Mouse (Mus musculus) intestine, postnatal 0 days (tissue): Measurements from ENCODE around the gene Eif4ebp2. TPM values are rescaled to one million over a fixed set of nuclear protein-coding genes. Genes with fewer than 3 reads are reported as not detected.
A peak's percentile ranks its signal among the peaks of the same experiment; 100 is the strongest.

Experiments
- ATAC-seq: fragments of 200-750 bp; cut with Nextera tagmentation; 2 replicates; pipeline ENCODE4 v1.8.0; 2017; ENCODE audit warnings: mild to moderate bottlenecking, moderate TSS enrichment, moderate library complexity
- H3K27ac ChIP-seq: fragments of 300-500 bp; sonication (generic); 2 replicates; pipeline ENCODE4 v1.5.1; 2014; ENCODE audit warnings: mild to moderate bottlenecking, low read depth, low read length, moderate library complexity
- H3K27me3 ChIP-seq: fragments of 300-500 bp; sonication (generic); replicated peaks from 2 replicates; pipeline ENCODE4 v1.6.1; 2014; ENCODE audit warnings: low read length, mixed read lengths; ENCODE audit not compliant: control insufficient read depth, insufficient read depth
- H3K36me3 ChIP-seq: fragments of 300-500 bp; sonication (generic); 2 replicates; pipeline ENCODE4 v1.6.1; 2014; ENCODE audit warnings: mild to moderate bottlenecking, moderate library complexity; ENCODE audit not compliant: control insufficient read depth, insufficient read depth
- H3K4me1 ChIP-seq: fragments of 300-500 bp; sonication (generic); replicated peaks from 2 replicates; pipeline ENCODE4 v1.6.1; 2014; ENCODE audit warnings: antibody characterized with exemption, low read length, mixed read lengths; ENCODE audit not compliant: control insufficient read depth, insufficient read depth
- H3K4me2 ChIP-seq: fragments of 300-500 bp; sonication (generic); replicated peaks from 2 replicates; pipeline ENCODE4 v1.6.1; 2014; ENCODE audit warnings: low read depth, mild to moderate bottlenecking, moderate library complexity
- H3K4me3 ChIP-seq: fragments of 300-500 bp; sonication (generic); 2 replicates; pipeline ENCODE4 v1.5.1; 2014; ENCODE audit warnings: low read depth, low read length
- H3K9ac ChIP-seq: fragments of 300-500 bp; sonication (generic); 2 replicates; pipeline ENCODE4 v1.6.1; 2014; ENCODE audit warnings: mild to moderate bottlenecking, low read depth, low read length
- H3K9me3 ChIP-seq: fragments of 300-500 bp; sonication (generic); 2 replicates; pipeline ENCODE4 v1.6.1; 2016; ENCODE audit warnings: mixed run types; ENCODE audit not compliant: control insufficient read depth
- CTCF ChIP-seq: sonication (generic); IDR thresholded peaks from 2 replicates; pipeline ENCODE4 v1.5.1; 2016; ENCODE audit warnings: low read depth, mild to moderate bottlenecking, control low read depth, antibody characterized with exemption, moderate library complexity
- WGBS: fragments of 180-500 bp; shearing (Covaris S2); extraction: QIAGEN DNeasy Blood & Tissue Kit; methylation state at CpG from one replicate; pipeline ENCODE4 v1.1.7; 2014; 5-methylcytosine and 5-hydroxymethylcytosine counted together
- polyA plus RNA-seq: library from polyadenylated mRNA; unstranded; fragments of >200 nt; fragmentation: Nextera tagmentation; extraction: Ambion mirVana; gene quantifications from 2 replicates; pipeline ENCODE4 v1.2.1, GENCODE M21; 2015

Gene Eif4ebp2
- polyA plus RNA-seq = 53.1 and 55.0 TPM in 2 replicates

GRCm38 (mm10) chr10:61452645-61453044, at the start of gene Eif4ebp2:
Gene Eif4ebp2, minus strand, starts transcription at chr10:61452661.
- WGBS = under 1% methylated on average over 35 of the region's 36 CpGs
- peak within 1 kb of the TSS; percentile 88 for H3K9ac ChIP-seq
- H3K9me3 ChIP-seq = no peaks in the 10 kb centered on the region
- H3K36me3 ChIP-seq = peaks cover 9% of the 10 kb centered on the region; the same call in 1 of the 2 replicates
- peak within 1 kb of the TSS; percentile 69 for H3K4me2 ChIP-seq
- ATAC-seq = peak; percentile 96
- no peaks in the 10 kb centered on the region for H3K27me3 ChIP-seq
- peaks cover 6% of the 10 kb centered on the region for H3K4me1 ChIP-seq
- H3K4me3 ChIP-seq = peak within 1 kb of the TSS; percentile 90
- H3K27ac ChIP-seq = peak within 1 kb of the TSS; percentile 85
- TF ChIP-seq CTCF = no peak

- H3K27ac ChIP-seq = no peak overlapping the region
- WGBS = 76% methylated on average over 7 of the region's 7 CpGs
- no peaks in the 10 kb centered on the region for H3K27me3 ChIP-seq
- no peak overlapping the region for H3K4me3 ChIP-seq
- no peak overlapping the region for H3K9ac ChIP-seq
- H3K4me2 ChIP-seq = no peak overlapping the region
- ATAC-seq = no peak
- no peaks in the 10 kb centered on the region for H3K36me3 ChIP-seq
- no peaks in the 10 kb centered on the region for H3K9me3 ChIP-seq
- no peak for TF ChIP-seq CTCF
- H3K4me1 ChIP-seq = no peaks in the 10 kb centered on the region
Measured at GRCm38 (mm10) chr10:61500756-61501155, 48.3 kb upstream of the Eif4ebp2 start.

GRCm38 (mm10) chr10:61499505-61500466, 47.3 kb upstream of the Eif4ebp2 start:
- Histone ChIP-seq H3K9ac (no peak overlapping the region), H3K27me3 (no peaks in the 10 kb centered on the region), H3K4me1 (no peaks in the 10 kb centered on the region), H3K9me3 (no peaks in the 10 kb centered on the region), H3K27ac (no peak overlapping the region), H3K4me3 (no peak overlapping the region), H3K36me3 (no peaks in the 10 kb centered on the region), H3K4me2 (no peak overlapping the region)
- ATAC-seq = no peak
- 85% methylated on average over 20 of the region's 20 CpGs for WGBS
- TF ChIP-seq CTCF = no peak

- Histone ChIP-seq H3K27me3 (no peaks in the 10 kb centered on the region), H3K9me3 (no peaks in the 10 kb centered on the region), H3K4me3 (no peak overlapping the region), H3K4me1 (no peaks in the 10 kb centered on the region), H3K36me3 (no peaks in the 10 kb centered on the region), H3K4me2 (no peak overlapping the region), H3K27ac (no peak overlapping the region), H3K9ac (no peak overlapping the region)
- TF ChIP-seq CTCF = no peak
- 65% methylated on average over 9 of the region's 9 CpGs for WGBS
- ATAC-seq = no peak
Measured at GRCm38 (mm10) chr10:61496231-61496630, 43.8 kb upstream of the Eif4ebp2 start.

- H3K9ac ChIP-seq = no peak overlapping the region
- H3K27me3 ChIP-seq = no peaks in the 10 kb centered on the region
- ATAC-seq = no peak
- no peaks in the 10 kb centered on the region for H3K9me3 ChIP-seq
- H3K4me1 ChIP-seq = no peaks in the 10 kb centered on the region
- no peak overlapping the region for H3K4me3 ChIP-seq
- no peak for TF ChIP-seq CTCF
- 60% methylated on average over 4 of the region's 4 CpGs for WGBS
- no peak overlapping the region for H3K4me2 ChIP-seq
- no peak overlapping the region for H3K27ac ChIP-seq
- H3K36me3 ChIP-seq = no peaks in the 10 kb centered on the region
Measured at GRCm38 (mm10) chr10:61495461-61495860, 43.0 kb upstream of the Eif4ebp2 start.

- no peak overlapping the region for H3K4me3 ChIP-seq
- H3K9ac ChIP-seq = no peak overlapping the region
- 11% methylated on average over 11 of the region's 11 CpGs for WGBS
- no peaks in the 10 kb centered on the region for H3K9me3 ChIP-seq
- TF ChIP-seq CTCF = peak; percentile 97
- peak; percentile 79 for ATAC-seq
- no peaks in the 10 kb centered on the region for H3K36me3 ChIP-seq
- H3K27ac ChIP-seq = no peak overlapping the region
- no peaks in the 10 kb centered on the region for H3K27me3 ChIP-seq
- H3K4me2 ChIP-seq = no peak overlapping the region; the same call in 1 of the 2 replicates
- no peaks in the 10 kb centered on the region for H3K4me1 ChIP-seq
Measured at GRCm38 (mm10) chr10:61492040-61492439, 39.6 kb upstream of the Eif4ebp2 start.
